Mouse (Mus musculus) urinary bladder, postnatal 4 days (tissue): Measurements from ENCODE around the gene Kcnb1.
A peak's percentile ranks its signal among the peaks of the same experiment; 100 is the strongest.

Experiments used
- DNase-seq, 2 experiments: peaks; one replicate each; pipeline ENCODE4 v3.0.0; 2021 to 2022; ENCODE audit warnings: low spot score in 2 of 2

Gene Kcnb1

DNA sequence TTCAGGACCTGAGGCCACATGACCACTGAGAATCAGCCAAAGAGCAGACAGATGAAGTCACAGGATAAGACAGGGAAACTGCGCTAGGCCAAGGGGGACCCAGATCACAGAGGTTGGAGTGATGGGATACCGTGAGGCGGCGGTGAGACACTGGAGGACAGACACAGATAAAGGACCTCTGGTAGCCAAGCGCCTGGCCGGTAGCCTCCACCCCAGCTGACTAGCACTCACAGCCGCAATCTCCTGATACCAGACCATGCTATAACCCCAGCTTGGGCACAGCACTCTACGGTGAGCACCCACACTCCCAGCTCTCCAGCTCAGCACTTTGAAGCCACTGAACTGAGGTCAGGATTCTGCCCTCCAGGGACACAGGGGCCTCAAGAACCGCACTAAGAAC, 26.4 kb downstream of the Kcnb1 start:
- no peak for DNase-seq

DNA sequence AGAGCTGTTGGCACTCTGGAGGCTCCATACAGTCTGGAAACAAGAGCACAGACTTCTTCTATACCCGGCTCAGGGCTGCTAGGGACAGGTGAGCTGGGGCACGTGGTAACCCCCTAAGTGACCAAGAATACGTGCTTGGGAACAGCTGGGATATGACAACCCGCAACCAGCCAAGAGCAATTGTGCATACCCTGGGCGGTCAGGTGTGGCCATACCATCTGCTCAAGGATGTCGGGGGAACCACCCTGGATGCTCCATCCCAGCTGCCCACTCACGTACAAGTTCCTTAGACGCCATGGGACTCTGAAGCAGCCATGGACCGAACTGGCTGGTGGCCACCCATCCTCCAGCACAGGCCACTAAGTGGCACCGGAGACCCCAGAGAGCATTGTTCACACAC, 26.8 kb downstream of the Kcnb1 start:
- no peak for DNase-seq

DNA sequence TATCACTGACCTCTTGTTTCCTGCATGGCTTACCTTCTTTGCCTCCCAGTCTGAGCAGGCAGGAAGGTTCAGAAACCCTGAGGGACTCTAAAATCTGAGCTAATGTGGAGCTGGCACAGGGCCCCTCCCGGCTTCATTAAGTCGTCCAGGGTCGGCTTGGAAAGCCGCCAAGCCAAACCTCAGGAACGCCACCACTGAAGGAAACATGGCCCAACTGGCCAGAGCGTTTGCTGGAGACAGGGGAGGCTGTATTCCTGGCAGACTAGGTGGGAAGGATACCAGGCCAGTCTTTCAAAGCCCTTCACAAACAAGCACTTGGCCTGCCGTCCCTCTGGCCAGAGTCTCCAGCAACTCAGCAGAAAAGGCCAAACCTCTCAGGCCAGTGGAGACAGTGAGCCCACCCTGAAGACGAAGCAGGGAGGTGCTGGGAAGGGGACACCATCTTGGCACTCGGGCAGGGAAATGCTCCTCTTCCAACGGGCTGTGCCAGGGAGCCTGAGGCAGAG, 27.4 kb downstream of the Kcnb1 start:
- peak; percentile 44 to 67 for DNase-seq

DNA sequence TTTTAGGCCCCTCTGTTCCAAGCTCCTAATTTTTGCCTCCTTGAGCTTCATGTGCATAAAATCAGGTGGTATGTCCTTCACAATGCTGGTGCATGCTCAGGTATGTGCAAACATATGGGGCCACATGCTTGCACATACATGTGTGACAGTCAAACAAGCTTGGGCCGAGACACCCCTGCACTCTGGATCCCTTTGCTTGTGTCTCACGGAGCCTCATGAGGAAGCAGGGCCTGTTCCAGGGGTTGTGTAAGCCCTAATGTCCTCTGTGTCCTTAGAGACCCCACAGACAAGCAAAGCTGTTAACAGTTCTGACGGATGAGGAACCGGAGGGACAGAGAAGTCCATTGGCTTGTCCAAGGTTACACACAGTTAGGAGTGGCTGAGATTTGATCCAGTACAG, 30.2 kb downstream of the Kcnb1 start:
- DNase-seq = no peak

DNA sequence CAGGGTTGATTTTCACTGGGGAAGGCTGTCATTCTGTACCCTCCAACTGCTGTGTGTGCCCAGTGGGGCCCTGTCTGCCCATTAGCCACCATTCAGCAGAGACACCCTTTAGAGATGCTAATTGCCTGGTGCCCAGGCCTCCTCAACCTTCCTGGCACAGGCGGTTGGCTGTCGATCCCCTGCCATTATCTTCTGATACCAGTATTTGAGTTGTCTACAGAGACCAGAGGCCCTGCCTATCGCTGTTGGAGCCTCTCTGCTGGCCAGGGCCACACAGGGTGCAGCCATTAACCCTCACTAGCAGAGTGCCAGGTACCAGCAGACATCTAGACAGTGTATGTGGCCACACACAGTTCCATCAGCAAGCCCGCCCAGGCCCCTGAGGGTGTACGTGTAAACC, 31.2 kb downstream of the Kcnb1 start:
- DNase-seq = no peak

DNA sequence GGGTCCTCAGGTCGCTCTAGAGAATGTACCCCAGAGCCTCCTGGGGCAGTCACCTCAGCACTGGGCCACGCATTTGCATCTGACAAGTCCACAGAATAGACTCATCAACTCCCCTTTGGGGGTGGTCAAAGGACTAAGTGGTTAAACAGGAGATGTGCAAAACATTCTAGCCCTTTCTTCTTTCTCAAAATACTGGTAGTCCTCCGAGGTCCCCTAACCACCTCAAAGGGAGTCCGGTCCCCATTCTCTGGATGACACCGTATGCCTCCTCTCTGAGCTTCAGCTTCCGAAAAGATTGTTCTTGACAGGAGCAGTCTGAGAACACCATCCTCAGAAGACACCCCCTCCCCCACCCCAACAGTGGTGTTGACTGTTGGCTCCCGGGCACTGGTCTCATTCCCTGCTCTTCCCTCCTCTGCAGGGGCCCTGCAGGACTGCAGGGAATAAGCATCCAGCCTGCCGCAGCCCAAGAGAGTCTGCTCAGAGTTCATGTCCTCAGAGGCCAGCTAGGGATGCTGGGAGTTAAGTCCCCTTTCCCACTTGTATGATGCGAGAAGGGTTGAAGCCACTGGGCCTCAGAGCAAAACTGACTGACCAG, 33.7 kb downstream of the Kcnb1 start:
- no peak for DNase-seq

DNA sequence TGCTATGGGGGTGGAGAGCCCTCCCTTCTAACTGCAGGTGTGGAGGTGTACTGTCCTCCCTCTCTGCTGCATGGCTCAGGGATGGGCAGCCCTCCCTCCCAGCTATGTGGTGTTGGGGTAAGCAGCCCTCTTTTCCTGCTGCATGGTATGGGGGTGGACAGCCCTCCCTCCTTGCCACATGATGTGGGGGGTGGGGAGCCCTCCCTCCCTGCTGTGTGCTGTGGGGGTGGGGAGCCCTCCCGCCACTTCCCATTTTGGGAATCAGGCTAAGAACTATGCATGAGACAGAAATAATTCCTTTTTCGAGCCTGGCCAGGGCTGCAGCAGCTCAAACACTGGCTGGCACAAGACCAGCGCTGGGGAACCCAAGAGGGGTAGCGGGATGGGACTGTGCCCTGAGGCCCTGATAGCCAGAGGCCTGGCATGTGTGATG, 34.4 kb downstream of the Kcnb1 start:
- DNase-seq = peak; percentile 46 to 68

DNA sequence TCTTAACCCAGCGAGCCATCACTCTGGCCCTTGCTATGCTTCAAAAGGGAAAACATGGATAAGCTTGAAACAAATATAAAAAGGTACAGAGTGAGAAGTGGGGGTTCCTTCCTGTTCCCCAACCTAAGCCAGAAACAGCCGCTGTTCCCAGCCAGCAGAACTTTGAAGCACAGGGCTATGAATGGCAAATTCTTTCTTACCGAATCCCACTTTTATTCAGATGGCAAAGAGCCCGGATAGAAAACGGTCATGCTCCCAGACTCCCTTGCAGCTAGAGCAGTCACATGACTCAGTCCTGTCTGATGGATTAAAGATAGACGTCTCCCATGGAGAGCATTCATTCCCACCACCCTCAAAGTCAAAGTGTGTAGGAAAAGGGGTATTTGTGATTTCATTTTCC, 39.1 kb downstream of the Kcnb1 start:
- DNase-seq = no peak

DNA sequence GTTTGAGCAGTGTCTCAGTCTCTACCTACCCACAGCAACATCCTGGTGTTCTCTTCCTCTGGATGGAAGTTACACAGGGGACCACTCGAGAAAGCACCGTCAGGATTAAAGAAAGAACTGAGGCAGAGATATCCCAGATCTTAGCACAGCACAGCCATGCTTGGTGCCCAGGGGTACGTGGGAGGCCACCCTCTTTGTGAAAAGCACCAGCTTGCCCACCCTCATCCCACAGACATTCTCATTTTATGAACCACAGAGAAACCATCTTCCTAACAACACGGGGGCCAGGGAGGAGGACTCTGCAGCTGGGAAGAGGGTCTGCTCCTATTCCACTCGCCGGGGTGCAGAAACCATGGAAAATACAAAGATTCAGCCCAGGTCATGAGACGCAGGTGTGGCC, 39.8 kb downstream of the Kcnb1 start:
- no peak for DNase-seq

DNA sequence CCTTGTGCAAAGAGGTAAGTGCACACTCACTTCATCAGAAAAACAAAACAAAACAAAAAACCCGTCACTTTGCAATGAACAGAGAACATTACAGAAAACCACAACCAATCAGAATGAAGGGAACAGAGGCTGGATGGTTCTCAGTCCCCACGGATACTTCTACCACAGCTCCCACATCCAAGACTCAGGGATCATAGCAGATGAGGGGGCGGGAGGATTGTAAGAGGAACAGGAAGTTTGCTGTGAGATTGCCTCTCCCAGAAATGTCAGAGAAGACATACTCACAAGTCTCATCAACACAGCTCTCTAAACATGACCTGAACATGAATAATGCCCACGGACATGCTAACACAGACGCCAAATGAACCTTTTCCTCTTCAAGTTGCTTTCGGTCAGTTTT, 40.9 kb downstream of the Kcnb1 start:
- DNase-seq = no peak

DNA sequence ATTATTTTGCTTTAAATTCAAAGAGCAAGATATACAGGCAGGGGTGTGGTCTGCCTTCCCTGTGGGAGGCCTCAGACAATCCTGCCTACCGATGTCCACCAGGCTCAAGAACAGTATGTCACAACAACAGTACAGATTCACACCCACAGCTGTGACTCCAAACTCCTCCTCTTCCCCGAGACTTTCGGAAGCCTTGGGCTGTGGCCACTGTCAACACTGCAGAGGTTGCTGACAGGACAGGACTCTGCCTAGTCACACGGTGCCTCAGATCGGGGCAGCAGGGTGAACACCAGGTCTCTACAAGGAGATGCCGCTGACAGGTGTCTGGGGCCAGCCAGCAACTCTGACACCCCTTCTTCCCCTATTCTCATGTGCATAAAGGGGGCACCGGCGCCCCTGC, 42.2 kb downstream of the Kcnb1 start:
- DNase-seq = no peak

DNA sequence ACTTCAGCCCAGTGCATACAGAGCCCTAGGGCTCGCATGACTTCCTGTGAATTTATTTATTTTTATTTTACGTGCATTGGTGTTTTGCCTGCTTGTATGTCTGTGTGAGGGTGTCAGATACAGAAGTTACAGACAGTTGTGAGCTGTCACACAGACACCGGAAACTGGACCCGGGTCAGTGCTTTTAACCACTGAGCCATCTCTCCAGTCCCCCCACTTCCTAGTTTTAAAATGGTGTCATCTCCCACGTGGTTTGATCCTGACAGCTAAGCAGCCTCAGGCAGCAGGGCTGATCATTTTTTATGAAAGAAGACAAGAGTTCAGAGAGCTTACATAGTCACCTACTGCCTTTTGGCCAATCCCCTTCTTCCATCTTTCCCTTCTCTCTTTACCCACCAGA, 44.1 kb downstream of the Kcnb1 start:
- DNase-seq = no peak

DNA sequence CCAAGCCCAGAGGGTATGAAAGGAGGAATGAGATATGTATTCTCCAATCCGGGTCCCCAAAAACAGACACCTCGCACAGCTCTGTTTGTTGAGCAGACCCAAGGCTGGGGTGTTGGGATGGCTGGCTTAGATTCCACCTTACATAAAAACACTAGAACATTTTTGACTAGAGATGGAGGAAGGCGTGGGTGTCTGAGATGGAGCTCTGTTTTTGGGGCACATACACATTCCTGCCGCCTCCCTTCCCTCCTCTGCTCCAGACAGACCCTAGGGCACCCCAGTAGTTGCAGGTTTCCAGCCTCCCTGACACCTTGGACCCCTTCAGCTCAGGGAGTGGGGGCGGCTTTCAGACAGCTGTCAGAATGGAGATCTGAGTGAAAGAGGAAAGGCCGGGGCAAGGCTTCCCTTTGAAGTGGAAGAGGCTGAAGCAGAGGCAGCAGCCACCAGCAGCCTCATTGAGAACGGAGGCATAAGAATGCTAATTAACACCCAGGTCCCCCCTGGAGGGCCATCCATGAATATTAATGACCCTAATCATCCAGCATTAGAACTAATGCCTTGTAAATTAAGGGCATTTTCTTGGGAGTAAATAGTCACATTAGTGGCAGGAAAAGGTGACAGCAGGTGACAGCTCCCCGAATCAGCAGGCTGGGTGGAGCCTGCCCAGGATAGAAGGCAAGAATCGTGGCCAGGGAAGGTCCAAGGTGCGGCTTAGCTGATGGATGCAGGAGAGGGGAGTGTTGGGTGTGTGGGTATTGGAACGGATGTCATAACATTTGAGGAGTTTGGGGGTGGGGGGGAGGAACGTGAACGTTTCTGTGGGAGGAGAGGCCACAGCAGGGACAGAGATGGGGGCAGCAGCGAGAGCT, 45.3 kb downstream of the Kcnb1 start:
- no peak for DNase-seq

DNA sequence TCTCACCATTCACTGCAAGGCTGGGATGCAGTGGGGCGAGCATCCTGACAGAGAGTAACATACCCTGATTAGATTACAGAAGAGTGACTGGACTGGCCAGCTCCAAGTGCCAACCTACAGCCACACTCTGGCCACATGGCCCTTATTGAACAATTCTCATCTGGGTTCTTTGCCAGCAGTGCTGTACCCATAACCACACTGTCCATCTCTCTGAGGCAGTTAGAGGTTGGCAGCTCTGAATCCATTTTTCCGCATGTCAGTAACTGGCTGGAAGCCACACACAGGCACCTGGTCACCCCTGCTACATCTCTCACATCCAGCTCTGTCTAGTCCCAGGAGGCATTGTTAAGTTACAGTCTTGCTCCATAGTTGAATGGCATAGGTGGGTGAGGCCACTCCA, 46.0 kb downstream of the Kcnb1 start:
- DNase-seq = no peak

DNA sequence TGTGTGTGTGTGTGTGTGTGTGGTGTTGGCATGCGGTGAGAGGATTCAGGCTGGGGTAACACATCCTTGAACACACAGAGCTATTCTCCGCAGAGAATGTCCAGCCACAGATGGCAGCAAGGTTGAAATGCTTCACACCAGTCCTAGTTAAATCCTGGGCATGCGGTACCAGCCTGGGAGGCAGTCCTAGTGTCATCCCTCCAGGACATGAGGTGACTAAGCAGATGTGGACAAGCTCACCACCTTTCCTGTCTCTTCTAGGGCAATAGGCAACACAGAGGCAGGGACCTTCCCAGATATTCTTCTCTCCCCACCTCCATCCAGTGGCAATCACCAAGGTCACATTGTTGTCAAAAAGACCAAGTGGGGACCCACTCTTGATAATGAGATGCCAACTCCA, 47.7 kb downstream of the Kcnb1 start:
- no peak for DNase-seq

DNA sequence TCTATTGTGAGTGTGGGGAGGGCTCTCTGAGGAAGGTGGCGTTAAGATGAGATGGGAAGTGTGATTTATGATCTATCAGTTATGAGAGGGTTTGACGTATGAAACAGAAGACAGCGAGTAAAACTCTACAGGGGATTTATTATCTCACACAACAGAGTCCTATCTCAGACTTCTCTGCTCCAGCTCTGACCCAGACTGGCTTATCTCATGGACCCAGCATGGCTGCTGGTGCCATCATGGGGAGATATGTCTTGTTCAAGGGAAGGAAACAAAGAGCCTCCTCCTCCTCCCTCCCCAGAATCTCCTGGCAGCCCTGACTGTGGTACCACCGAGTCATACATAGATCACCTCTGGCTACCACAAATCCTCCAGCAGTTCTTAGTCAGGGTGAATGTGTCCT, 48.1 kb downstream of the Kcnb1 start:
- DNase-seq = no peak

DNA sequence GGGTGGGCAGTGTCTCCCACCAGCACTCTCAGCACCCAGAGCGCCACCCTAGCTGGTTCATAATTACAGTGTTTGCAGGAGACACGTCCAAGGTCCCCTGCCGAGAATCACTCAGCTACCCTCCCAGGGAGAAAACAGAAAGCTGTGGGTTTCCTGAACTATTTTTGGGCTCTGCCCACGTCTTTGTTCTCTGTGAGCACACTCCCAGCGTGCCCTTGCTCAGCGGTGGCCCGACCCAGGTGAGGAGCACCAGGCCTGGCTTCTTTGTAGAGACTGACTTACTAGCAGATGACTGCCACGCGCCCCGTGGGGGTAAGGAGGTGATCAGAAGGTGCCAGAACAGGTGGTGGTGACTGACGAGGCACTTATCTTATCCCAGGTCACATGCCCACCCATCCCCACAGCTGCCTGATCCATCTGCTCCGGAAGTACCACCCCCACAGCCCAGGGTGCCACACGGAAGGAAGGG, 50.1 kb downstream of the Kcnb1 start:
- no peak for DNase-seq

DNA sequence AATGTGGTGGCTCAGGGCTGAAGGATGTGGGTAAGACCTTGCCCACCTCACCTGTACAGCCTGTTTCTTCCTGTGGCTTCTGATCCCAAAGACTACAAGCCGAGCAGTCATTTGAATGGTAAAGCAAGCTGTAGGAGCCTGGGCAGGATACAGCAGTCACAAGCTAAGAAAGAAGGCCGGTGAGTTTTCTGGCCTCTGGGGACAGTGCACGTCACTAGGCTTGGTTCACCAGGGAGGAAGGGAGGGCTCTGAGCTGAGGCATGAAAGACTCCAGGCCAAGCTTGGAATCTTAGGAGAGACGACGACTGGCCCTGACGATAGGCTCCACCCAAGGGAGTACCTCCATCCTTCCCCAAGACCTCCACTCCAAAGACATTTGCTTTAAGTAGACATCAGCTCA, 51.3 kb downstream of the Kcnb1 start:
- DNase-seq = no peak

DNA sequence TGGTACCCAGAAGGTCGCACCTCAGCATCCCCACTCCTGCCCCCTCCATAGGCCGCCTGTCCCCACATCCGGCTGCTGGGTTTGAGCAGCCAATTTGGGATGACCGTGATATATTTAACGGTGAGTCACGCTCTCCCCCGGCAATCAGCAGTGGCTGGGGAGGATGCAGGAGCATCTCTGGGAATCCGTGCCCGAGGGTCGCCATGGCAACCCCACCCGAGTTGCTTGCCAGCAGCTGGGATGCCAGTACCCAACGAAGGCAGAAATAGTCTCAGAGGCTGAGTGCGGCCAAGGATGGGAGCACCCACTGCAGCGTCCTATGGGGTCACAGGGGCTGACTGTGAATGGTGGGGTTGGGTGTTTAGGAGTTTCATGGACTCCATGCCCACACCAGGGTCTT, 53.0 kb downstream of the Kcnb1 start:
- no peak for DNase-seq

DNA sequence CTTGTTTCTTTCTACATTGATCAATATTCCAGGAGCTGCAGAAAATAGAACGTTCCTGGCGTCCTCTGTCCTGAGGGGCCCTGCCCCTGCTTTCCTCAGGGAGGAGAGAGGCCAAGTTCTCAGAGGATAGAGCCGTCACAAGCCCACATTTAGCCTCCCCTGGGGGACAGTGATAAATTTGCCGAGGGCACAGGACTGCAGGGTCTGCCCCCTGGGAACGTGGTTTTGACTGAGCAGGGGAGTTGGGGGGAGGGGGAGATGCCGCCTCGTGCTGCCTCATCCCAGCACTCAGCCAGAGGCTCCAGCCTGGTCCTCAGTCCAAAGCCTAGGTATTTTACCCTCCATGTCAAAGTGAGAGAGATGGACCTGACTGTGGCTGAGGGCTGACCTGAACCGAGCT, 57.9 kb downstream of the Kcnb1 start:
- DNase-seq = no peak

DNA sequence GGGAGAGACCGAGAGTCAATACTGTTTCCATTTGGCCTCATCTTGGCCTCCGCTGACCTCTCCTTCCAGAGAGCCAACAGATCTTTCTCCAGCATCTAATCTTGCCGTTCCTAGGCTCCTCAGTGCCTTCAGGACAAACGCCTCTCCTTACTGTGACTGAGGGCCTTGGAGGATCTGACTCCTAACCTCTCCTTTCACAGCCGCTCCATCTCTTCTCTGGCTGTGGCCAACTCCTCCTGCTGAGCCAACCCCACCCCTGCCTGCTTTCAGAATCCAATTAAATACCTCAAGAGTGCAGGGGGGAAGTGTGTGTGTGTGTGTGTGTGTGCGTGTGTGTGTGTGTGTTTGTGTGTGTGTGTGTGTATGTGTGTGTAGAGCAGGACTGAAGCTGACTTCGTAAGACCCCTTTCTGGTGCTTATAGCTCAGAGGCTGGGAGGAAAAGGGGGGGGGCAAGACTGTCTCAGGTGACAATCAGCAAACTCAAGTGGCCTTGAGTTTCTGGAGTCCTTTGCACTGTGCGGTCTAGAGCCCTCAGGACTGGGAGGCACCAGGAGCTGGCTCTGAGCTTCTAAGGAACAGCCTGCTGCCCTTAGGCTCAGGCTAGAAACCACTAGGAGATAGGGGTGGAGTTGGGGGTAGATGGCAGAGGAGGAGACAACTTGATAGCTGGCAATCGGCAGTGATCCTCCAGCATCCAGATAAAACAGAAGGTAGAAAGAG, 59.7 kb downstream of the Kcnb1 start:
- peak in 1 of 2 experiments; percentile 27 for DNase-seq

DNA sequence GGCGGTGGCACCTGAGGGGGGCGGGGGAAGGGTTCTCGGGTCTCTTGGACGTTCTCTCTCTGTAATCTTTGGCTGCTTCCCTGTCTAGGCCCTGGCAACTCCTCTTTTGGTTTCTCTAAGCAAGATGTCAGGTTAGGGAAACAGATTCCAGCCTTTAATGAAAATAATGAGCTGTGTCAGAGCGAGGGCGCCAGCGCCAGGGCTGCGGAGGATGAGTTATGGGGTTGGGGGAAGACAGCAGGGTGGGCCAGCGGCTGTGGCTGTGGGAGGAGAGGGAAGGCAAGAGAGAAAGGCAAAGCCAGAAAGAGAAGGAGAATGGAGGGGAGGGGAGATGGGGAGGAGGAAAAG, 60.4 kb downstream of the Kcnb1 start:
- peak; percentile 71 to 77 for DNase-seq
